Mouse (Mus musculus): ENCODE data around the gene Pgbd1. TPM values are rescaled to one million over a fixed set of nuclear protein-coding genes. Genes with fewer than 3 reads are reported as not detected.

Pgbd1 gene
- total and polyA plus RNA-seq, 3 experiments, result 3.9 to 7.4 (median 4.0) TPM

GRCm38 (mm10) chr13:21415750-21416149, 25.1 kb downstream of the Pgbd1 start:
- Histone ChIP-seq H3K9ac (ENCODE audit: insufficient read depth, low read depth) (peak overlapping the region; percentile 30; the same call in 1 of the 2 replicates), H3K4me1 (ENCODE audit: control insufficient read depth in 1 of 2, insufficient read depth in 2 of 2) (peaks cover 5 to 15% of the 10 kb centered on the region in 2 experiments), H3K4me2 (ENCODE audit: insufficient read depth, low read depth, poor library complexity, severe bottlenecking) (peak overlapping the region; percentile 73; the same call in 1 of the 2 replicates), H3K4me3 (replicated peaks in 1 of 3; ENCODE audit: low read depth in 2 of 3, low read length in 2 of 3, poor library complexity in 1 of 3) (no peak overlapping the region), H3K79me2 (replicated peaks; ENCODE audit: control insufficient read depth, extremely low read depth, insufficient read depth, poor library complexity, severe bottlenecking) (no peaks in the 10 kb centered on the region), H3K27ac (ENCODE audit: insufficient read depth, low read depth) (no peak overlapping the region), H3K36me3 (replicated peaks in 1 of 2; ENCODE audit: control insufficient read depth in 1 of 2, insufficient read depth in 1 of 2, low read length in 1 of 2) (peaks cover 0 to 2% of the 10 kb centered on the region in 2 experiments), H3K27me3 (replicated peaks) (no peaks in the 10 kb centered on the region), H3K9me3 (replicated peaks; ENCODE audit: low read length) (no peaks in the 10 kb centered on the region)
- in situ Hi-C loops (cut with MboI; ENCODE audit: low pct_ligation_motif_present, low pct_unique_long_range_greater_than_20kb, low sequenced_read_pairs) (loop anchor here (25.0 kb wide), 1 partner anchor 597 kb away; the partner anchor contains the start of gene Prss16), dilution Hi-C loops (cut with MboI; ENCODE audit: extremely low pct_ligation_motif_present, extremely low pct_unique_long_range_greater_than_20kb, low sequenced_read_pairs) (no loop called here)
- peak; percentile 85 for TF ChIP-seq ZNF384 (IDR thresholded peaks at IDR 0.05; ENCODE audit: low read depth, low read length)
- TF ChIP-seq KAT2A (IDR thresholded peaks at IDR 0.05; ENCODE audit: insufficient replicate concordance, low read length), result no peak
- DNase-seq (ENCODE audit: extremely low read depth), result no peak

GRCm38 (mm10) chr13:21415266-21415665, 25.6 kb downstream of the Pgbd1 start:
- dilution Hi-C loops (cut with MboI; ENCODE audit: extremely low pct_ligation_motif_present, extremely low pct_unique_long_range_greater_than_20kb, low sequenced_read_pairs), result no loop called here
- peaks cover 0 to 2% of the 10 kb centered on the region in 2 experiments for H3K36me3 ChIP-seq (replicated peaks in 1 of 2; ENCODE audit: control insufficient read depth in 1 of 2, insufficient read depth in 1 of 2, low read length in 1 of 2)
- DNase-seq (ENCODE audit: extremely low read depth), result peak; percentile 36
- no peaks in the 10 kb centered on the region for H3K9me3 ChIP-seq (replicated peaks; ENCODE audit: low read length)
- TF ChIP-seq CTCF (conservative IDR thresholded peaks at IDR 0.05 in 1 of 2, IDR thresholded peaks at IDR 0.05 in 1 of 2; ENCODE audit: low read depth in 2 of 2, low read length in 2 of 2) (no peak), MAX (IDR thresholded peaks at IDR 0.05; ENCODE audit: low read length) (peak; percentile 24; the same call in 1 of the 2 replicates), ZMIZ1 (IDR thresholded peaks at IDR 0.05; ENCODE audit: low read depth, low read length) (no peak), SMC3 (IDR thresholded peaks at IDR 0.05; ENCODE audit: low read depth, low read length) (no peak), HCFC1 (IDR thresholded peaks at IDR 0.05; ENCODE audit: low read depth, low read length) (no peak), BHLHE40 (IDR thresholded peaks at IDR 0.05; ENCODE audit: low read depth, low read length) (0 out of 2 replicates have a peak, but pooled peaks have one; percentile 40), MYC (IDR thresholded peaks at IDR 0.05; ENCODE audit: low read depth, low read length) (peak; percentile 76), CHD2 (IDR thresholded peaks at IDR 0.05; ENCODE audit: low read length) (no peak)
- in situ Hi-C loops (cut with MboI; ENCODE audit: low pct_ligation_motif_present, low pct_unique_long_range_greater_than_20kb, low sequenced_read_pairs), result loop anchor here (25.0 kb wide), 1 partner anchor 597 kb away; the partner anchor contains the start of gene Prss16
- no peaks in the 10 kb centered on the region for H3K79me2 ChIP-seq (replicated peaks; ENCODE audit: control insufficient read depth, extremely low read depth, insufficient read depth, poor library complexity, severe bottlenecking)
- H3K27me3 ChIP-seq (replicated peaks), result no peaks in the 10 kb centered on the region
- no peak overlapping the region for H3K4me3 ChIP-seq (replicated peaks in 1 of 3; ENCODE audit: low read depth in 2 of 3, low read length in 2 of 3, poor library complexity in 1 of 3)
- H3K4me1 ChIP-seq (ENCODE audit: control insufficient read depth in 1 of 2, insufficient read depth in 2 of 2), result peaks cover 5 to 15% of the 10 kb centered on the region in 2 experiments
- no peak overlapping the region for H3K27ac ChIP-seq (ENCODE audit: insufficient read depth, low read depth)
- H3K9ac ChIP-seq (ENCODE audit: insufficient read depth, low read depth), result peak overlapping the region; percentile 30; the same call in 1 of the 2 replicates
- peak overlapping the region; percentile 73 for H3K4me2 ChIP-seq (ENCODE audit: insufficient read depth, low read depth, poor library complexity, severe bottlenecking)

GRCm38 (mm10) chr13:21414231-21415212, 26.3 kb downstream of the Pgbd1 start:
- dilution Hi-C loops (cut with MboI; ENCODE audit: extremely low pct_ligation_motif_present, extremely low pct_unique_long_range_greater_than_20kb, low sequenced_read_pairs), result no loop called here
- Histone ChIP-seq H3K79me2 (replicated peaks; ENCODE audit: control insufficient read depth, extremely low read depth, insufficient read depth, poor library complexity, severe bottlenecking) (no peaks in the 10 kb centered on the region), H3K4me1 (ENCODE audit: control insufficient read depth in 1 of 2, insufficient read depth in 2 of 2) (peaks cover 5 to 15% of the 10 kb centered on the region in 2 experiments)

More at GRCm38 (mm10) chr13:21414231-21415212, 26.3 kb downstream of the Pgbd1 start:
- Histone ChIP-seq H3K36me3 (replicated peaks in 1 of 2; ENCODE audit: control insufficient read depth in 1 of 2, insufficient read depth in 1 of 2, low read length in 1 of 2) (peaks cover 0 to under 1% of the 10 kb centered on the region in 2 experiments), H3K4me2 (ENCODE audit: insufficient read depth, low read depth, poor library complexity, severe bottlenecking) (peak overlapping the region; percentile 73), H3K4me3 (replicated peaks in 1 of 3; ENCODE audit: low read depth in 2 of 3, low read length in 2 of 3, poor library complexity in 1 of 3) (no peak overlapping the region), H3K27ac (ENCODE audit: insufficient read depth, low read depth) (no peak overlapping the region), H3K9ac (ENCODE audit: insufficient read depth, low read depth) (peak overlapping the region; percentile 30; the same call in 1 of the 2 replicates), H3K9me3 (replicated peaks; ENCODE audit: low read length) (no peaks in the 10 kb centered on the region), H3K27me3 (replicated peaks) (no peaks in the 10 kb centered on the region)
- no peak for DNase-seq (ENCODE audit: extremely low read depth)
- TF ChIP-seq TCF12 (IDR thresholded peaks at IDR 0.05; ENCODE audit: low read depth, low read length) (no peak), CHD2 (IDR thresholded peaks at IDR 0.05; ENCODE audit: low read length) (no peak), MAZ (IDR thresholded peaks at IDR 0.05; ENCODE audit: low read depth, low read length) (no peak)
- in situ Hi-C loops (cut with MboI; ENCODE audit: low pct_ligation_motif_present, low pct_unique_long_range_greater_than_20kb, low sequenced_read_pairs), result loop anchor here (25.0 kb wide), 1 partner anchor 598 kb away; the partner anchor contains the start of gene Prss16

Data from CH12.LX (cell line).